Mouse (Mus musculus): Measurements from ENCODE around the gene Magi2.
"Not testable (repeated sequence)": the region's sequence is repeated elsewhere in the genome, so short reads cannot be mapped to it uniquely, and the experiment has no call there.

The Magi2 gene

DNA sequence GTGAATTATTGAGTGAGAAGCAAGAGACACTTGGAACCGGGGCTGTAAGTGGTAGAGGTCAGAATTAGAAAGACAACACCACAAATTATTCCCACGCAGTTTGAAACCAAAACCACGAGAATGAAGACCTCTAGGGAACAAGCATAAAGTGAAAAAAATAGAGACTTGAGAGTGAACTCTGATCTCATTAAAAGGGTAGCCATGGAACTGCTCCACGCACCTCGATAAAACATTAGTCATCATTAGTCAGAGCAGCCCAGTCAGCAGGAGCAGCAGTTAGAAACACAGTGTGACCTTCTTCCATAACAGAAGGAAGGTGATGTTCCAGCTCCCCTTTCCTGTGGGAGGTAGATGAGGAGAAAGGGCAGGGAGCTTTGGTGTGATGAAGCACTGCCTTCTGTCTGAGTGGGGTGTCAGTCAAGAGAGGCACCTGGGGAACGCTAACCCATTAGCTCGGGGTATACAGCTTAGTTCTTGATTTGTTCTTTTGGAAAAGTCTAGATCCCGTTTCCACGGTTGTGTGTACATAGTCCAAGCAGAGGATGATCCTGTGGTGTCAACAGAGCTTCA is 1272.3 kb downstream of the Magi2 start:
- DNase-seq (ENCODE audit: low read depth, low spot score) = no peak

DNA sequence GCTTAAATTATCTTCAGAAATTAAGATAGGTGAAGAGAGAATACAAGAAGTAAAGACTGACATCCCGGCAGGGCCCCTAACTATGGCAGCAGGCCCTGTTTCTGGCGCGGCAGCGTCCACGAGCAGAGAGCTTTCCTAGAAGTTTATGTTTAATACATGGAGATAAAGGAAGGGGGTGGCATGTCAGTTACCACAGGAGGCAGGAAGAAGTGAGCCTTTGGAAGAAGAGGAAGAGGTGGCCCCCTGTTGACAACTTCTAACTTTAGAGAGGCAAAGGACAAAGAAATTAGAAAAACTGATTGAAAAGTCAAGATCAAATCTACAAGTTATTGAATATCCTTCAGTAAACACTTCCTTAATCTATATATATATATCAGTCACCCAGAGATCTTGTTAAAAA is 1281.8 kb downstream of the Magi2 start:
- DNase-seq (ENCODE audit: low read depth, low spot score) = no peak

DNA sequence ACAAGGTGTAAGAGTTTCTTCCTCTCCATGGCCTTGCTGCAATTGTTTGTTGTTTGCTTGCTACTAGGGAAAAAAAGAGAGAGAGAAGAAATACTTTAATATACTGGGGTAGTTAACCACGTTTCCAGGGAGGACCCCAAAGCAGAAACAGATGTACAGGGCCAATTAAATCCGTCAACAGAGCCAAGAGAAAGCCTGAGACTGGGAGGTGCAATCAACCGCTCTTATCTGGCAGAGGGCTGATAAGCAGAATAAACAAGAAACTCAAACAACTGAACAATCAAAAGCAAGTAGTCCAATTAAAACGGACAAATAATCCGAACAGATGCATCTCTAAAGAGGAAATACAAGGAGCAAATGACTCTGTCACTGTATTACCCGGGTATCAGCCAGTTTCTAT is 1282.8 kb downstream of the Magi2 start:
- no peak for DNase-seq (ENCODE audit: low read depth, low spot score)

DNA sequence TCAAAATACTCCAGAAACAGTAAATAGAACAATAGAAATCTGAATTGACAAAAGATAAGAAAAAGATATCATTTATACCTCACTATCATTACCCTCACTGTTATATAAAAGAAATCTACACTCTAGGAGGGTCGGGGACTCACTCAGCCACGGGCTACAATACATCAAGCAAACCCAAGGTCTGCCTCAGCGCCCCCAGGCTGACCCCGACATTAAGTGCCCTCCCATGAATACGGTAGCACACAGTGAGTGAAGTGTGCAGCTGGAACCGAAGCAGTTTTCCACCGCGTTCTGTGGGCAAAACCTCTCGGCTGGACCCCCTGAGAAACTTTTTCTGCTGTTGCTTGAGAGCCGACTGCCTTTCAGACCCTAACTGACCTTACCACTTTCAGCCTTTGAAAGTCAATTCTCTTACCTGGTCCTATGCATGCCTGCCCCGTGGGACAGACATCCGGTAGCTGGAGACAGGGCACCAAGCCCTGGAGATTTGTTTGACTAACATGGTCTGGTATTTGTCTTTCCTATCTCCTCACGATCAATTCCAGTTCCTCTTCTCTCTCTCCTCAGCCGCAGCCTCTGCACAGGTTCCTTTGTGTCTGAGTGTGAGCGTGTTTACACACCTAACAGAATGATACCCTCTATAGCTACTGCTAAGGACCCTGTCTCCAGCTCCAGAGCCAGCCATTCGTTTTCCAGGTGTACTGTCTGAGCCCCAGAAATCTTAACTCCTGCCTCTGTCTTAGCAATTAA is 1285.7 kb downstream of the Magi2 start:
- no peak for DNase-seq (ENCODE audit: low read depth, low spot score)

DNA sequence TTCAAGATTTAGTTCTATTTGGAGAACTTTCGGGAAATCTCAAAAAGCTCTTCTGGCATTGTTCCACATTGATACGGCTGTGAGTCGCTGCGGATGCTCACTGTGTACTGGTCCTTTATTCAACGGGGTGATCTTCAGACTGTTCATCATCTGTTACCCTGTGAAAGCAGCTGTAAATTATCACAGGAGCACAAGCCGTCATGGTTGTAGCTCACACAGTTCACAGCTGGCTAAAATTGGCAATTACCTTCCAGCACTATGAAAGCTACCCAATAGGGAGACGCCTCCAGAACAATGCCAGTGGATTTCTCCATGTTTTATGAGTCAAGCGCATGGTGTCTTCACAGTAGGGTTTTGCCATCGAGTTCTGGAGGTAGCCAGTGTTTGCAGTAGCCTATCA is 1294.8 kb downstream of the Magi2 start:
- no peak for DNase-seq (ENCODE audit: low read depth, low spot score)

DNA sequence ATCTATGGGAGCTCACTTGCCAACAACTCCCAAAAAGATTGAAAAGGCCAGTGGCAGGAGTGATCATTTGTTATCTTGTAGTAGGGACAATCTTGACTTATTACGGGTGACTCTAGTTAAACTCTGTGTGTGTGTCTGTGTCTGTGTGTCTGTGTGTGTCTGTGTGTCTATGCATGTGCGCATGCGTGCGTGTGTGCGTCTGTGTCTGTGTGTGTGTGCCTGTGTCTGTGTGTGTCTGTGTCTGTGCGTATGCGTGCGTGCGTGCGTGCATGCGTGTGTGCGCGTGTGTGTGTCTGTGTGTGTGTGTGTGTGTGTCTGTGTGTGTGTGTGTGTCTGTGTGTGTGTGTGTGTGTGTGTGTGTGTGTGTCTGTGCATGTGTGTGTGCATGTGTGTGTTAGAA is 1295.2 kb downstream of the Magi2 start:
- no peak for DNase-seq (ENCODE audit: low read depth, low spot score)

DNA sequence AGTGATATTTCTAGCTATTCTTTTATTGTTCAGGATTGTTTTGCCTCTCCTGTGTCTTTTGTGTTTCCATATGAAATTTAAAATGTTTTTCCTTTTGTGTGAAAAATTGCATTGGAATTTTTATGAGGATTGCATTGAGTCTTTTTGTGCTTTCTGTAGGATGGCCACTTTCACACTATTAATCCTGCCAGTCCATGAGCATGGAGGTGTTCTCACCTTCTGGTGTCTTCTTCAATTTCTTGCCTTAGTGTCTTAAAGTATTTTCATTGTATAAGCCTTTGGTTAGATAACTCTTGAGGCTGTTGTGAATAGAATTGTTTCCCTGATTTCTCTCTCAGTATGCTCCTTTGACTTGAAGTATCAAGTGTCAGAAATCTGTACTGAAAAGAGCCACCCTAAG is 1296.9 kb downstream of the Magi2 start:
- no peak for DNase-seq (ENCODE audit: low read depth, low spot score)

DNA sequence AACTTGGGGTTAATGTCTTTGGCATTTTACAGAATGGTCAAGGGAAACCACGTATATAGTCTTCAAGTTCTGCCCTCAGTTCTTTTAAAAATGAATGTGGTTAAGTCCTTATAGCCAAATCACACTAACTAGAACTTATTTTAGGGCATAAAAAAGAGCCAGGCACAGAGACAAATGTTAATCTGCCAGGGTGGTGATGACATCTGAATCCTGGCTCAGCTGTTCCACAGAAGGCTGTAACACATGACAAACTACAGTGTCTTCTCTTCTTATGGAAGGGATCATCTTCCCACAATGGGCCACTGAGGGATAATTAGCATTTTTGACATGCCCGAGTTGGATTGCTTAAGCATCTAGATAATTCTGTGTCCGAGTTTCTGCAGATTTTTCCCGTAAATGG is 1299.8 kb downstream of the Magi2 start:
- not testable (repeated sequence) for DNase-seq (ENCODE audit: low read depth, low spot score)

DNA sequence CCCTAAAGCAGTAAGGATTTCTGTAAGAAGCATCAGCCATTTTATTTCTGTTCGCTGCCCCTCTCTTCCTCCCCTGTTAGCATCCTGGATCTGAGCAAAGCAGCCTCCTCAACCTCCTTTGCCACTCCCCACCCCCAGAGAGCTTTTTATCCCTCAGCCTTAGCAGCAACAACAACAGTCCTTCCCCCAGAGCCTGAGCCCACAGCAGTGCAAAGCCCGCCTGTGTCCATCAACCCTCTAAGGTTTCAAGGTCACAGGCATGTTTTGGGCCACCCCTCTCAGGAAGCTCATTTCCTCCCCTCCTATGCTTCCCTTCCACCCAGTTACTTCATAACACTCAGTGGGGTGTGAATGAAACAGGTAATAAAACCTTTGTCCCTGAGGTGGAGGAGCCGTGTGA is 1309.7 kb downstream of the Magi2 start:
- DNase-seq (ENCODE audit: low read depth, low spot score) = no peak

DNA sequence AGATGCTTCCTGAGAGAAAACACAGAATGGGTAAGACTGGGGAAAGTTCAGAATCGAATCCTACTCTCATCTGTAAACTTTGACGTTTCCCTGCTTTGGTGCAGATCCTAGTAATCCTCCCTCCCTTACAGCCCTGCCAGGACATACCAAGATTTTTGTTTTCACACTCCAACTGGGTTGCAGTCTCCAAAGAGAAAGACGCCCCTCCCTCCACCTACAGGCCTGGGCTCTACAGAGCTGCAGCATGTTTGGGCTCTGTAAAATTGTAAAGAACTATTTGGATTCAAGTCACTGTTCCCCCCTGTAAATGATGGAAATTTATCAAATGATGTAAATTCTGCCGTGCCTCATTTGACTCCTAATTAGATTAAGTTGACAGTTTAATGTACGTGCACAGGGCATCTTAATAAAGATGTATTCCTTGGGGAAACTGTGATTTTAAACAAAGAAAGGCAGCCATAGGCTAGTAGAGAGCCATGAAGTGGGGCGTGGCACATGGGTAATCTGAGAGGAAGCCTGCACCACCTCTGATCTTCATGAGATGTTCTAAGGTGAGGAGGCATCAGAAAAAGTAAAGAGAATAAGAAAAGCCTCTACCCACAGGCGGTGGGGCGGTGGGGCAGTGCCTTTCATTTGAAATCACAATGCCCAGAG is 1310.7 kb downstream of the Magi2 start:
- no peak for DNase-seq (ENCODE audit: low read depth, low spot score)

DNA sequence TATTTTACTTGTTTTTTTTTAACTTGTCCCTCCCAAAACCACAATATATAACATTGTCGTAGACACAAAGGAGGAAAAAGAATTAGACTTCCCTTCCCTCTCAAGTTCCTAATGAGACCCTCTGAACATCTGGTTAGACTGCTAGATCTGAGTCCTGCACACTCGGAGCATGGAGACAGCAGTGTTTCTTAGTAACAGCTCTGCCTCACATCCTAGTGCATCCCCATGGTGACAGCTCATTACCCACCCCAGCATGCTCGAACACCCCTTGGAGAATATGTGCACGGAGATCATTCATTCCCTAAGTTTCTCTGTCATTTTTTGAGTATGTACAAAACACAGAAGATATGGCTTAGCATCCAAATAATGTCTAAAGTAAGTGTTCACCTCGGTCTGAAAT is 1317.5 kb downstream of the Magi2 start:
- no peak for DNase-seq (ENCODE audit: low read depth, low spot score)

DNA sequence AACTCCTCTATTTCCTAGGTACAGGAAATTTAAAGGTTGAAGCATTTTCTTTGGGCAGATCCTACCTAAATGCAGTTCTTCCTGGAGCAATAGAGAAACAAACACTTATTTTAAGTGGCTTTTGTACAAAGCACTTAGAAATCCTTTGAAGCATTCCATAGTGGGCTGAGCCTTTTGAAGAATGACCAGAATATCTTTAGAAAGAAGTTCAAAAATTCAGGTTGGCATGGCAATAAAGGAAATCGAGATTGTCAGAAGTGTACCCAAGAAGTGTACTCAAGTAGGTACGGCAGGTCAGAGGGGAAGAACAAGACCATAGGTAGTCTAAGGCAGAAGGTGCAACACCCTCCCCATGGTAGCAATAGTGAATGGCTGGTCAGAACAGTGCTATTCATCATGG is 1332.5 kb downstream of the Magi2 start:
- no peak for DNase-seq (ENCODE audit: low read depth, low spot score)

DNA sequence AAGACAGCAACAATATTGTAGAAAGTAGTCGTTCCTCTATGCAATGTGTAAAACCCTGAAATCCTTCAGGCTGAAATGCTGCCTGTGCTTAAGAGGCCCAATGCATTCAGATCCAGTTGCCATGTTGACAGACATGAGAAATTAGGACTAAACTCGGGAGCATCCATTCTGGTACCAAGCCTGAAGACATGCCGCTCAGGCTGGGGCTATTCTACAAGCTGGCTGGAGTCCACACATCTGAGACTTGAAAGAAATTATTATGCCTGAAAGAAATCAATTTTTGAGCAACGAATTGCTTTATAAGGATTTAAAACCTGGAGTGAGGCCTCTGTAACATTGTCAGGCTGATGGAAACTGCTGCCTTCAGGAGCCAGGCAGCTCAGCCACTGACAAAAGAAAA is 1333.0 kb downstream of the Magi2 start:
- no peak for DNase-seq (ENCODE audit: low read depth, low spot score)

DNA sequence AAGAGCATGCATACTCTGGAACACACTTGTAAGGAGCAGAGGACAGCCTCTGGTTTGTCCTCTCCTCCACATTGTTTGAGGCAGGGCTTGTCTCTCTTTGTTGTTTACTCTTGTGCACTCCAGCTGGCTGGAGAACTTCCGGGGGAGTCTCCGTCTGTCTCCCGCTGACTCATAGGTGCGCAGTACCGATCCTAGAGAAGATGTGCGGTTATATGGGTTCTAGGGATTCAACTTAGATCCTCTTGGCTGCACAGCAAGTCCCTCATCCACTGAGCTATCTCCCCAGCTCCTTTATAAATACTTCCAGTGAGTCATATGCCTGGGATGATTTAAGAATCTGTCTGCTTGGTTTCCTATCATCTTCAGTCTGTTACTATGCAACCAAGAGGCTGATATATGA is 1341.6 kb downstream of the Magi2 start:
- DNase-seq (ENCODE audit: low read depth, low spot score) = no peak

DNA sequence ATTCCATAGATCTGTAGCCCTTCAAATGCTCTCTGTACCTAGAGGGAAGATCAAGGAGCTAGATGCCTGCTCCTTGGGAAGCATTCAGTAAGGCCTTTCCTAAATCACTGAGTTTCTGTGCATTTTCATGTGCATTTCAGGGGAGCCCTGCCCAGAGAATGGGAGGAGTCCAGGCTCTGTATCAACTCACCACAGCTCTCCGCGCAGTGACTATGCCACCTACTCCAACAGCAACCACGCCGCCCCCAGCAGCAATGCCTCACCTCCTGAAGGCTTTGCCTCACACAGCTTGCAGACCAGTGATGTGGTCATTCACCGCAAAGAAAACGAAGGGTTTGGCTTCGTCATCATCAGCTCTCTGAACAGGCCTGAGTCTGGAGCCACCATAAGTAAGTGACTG is 1342.1 kb downstream of the Magi2 start:
- no peak for DNase-seq (ENCODE audit: low read depth, low spot score)

DNA sequence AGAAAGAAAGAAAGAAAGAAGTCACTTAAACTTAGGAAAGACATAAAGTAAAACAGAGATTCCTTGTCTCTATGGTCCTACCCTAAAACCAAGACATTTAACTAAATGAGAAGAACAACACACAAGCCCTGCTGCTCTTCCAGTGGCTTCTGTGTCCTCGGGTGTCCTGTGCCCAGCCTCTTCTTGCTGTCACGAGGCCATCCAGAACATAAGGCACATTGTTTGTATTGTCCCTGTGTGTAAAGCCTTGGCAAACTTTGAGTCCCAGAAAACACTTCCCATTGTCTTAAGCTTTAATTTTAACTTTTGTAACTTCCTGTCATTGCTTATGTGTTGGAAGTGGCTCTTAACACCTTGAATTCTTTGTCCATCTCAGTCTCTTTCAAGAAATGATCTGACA is 1348.0 kb downstream of the Magi2 start:
- DNase-seq (ENCODE audit: low read depth, low spot score) = no peak

DNA sequence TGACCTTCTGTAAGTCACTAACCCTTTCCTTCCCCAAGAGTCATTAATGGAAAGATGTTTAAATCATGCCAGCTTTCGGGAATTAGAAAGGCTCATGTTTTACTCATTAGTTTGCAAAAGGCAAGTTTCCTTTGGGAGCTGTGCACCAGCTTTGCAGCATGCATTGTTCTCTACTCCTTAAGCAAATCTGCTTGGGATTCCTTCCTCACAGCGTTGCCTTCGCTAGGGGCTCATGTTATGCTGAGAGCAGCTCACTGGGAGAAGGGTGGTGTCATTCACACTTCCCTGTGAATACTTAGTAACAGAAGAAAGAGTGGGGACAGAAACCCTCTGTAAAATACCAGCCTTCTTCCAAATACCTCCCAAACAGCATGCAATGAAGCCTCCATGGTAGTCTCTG is 1349.0 kb downstream of the Magi2 start:
- DNase-seq (ENCODE audit: low read depth, low spot score) = no peak

DNA sequence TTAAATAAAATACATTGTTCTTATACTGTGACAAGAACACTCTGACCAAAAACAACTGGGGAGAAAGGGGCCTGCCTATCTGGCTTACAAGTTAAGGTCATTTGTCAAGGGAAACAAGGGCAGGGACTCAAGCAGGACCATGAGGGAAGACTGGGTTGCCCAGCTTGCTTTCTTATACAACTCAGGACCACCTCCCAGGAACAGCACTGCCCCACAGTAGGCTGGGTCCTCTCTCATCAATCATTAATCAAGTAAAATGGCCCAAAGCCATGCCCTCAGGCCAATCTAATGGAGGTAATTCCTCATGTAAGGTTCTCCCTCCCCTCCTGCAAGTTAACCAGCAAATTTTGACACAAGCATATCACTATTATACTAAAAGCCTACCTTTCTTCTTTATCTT is 1349.4 kb downstream of the Magi2 start:
- no peak for DNase-seq (ENCODE audit: low read depth, low spot score)

DNA sequence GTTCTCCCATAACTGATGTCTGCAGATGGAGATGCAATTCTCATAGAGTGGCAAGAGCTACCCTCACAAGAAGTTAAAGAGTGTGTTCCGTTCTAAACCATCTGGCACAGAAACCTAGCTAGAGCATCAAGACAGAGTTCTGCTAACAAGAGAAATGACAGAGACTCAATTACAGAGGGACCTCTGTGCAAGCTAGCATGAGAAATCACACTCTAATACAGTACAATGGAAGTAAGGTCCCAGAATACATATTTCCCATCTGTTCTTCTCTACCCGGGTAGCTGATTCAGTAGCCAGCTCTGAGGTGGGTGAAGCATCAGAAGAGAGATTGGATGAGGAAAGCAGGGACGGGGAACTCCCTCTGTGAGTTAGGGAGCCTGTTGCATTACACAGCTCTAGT is 1351.8 kb downstream of the Magi2 start:
- no peak for DNase-seq (ENCODE audit: low read depth, low spot score)

DNA sequence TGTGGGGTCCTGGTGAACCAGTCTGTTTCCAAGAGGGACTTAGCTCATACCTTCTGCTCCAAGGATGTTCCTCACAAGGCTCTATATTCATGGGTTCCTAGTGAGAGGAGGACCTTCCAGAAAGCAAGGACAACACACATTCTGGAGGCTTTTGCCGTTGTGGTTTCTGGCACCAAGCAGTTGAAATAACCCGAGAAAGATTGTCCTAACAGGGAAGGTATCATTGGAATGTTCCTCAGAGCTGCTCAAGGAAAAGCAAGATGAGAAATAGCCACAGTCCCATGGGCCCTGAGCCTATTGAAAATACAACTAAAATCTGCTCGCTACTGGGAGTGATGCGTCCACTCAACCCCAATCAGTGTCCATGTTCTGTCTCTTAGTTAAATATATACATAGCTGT is 1353.8 kb downstream of the Magi2 start:
- no peak for DNase-seq (ENCODE audit: low read depth, low spot score)

DNA sequence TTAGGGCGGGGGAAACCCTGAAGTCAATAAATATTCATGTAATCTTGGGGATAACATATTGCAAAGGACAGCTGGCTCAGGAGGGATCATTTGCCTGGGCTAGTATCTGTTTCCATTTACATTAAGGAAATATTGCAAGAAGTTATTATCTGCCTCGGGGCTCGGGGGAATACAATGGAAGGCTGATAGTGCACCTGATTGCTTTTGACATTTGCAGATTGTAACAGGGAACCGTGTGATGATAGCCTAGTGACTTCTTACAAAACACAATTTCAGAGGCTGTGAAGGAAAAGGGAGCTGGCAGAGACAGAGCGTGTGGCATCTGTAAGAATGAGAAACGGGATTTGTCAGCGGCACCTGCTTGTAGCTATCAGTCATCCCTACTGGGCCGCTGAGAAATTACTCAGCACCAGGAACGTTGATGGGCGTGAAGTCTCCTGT is 1356.2 kb downstream of the Magi2 start:
- no peak for DNase-seq (ENCODE audit: low read depth, low spot score)

DNA sequence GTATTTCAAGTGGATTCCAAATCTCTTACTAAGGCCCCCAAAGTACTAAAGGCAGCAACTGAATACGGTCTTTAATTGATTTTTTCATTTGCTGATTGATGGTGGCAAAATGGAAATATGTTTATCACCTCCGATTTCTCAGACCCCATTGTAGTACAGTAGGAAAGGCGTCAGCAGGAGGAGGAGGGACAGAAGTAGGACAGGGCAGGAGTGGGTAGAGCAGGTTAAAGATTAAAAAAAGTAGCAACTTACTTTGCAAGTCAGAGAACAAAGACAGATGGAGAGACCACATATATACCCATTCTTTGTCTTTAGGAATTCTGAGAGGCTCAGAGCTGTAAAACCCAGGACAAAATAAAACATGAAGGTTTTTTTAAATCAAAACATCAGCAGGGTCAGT is 1356.8 kb downstream of the Magi2 start:
- DNase-seq (ENCODE audit: low read depth, low spot score) = no peak

DNA sequence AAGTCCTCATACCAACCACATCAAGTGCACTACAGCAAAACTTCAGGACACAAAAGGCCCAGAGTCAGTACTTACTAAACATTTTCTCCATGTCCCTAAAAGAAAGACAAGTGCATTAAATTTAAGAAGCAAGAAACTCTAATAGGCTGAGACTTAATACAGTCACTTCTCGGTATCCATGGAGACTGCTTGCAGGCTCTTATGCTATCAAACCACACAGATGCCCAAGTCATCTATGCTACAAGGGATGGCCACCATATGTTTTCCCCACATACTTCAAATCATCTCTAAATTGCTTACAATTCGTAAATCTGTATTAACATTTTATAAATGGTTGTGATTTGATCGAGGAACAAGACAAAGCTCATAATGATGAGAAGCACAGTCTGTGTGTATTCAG is 1357.9 kb downstream of the Magi2 start:
- no peak for DNase-seq (ENCODE audit: low read depth, low spot score)
